Mouse (Mus musculus) forebrain, embryonic 15.5 days (tissue): ENCODE data around the gene Aoah. TPM values are rescaled to one million over a fixed set of nuclear protein-coding genes. Genes with fewer than 3 reads are reported as not detected.

Source experiments
- ATAC-seq: fragments of 200-750 bp; cut with Nextera tagmentation; replicated peaks from 2 replicates; pipeline ENCODE4 v1.8.0; 2017; ENCODE audit warnings: mild to moderate bottlenecking, moderate TSS enrichment, moderate library complexity
- H3K27ac ChIP-seq: fragments of 300-500 bp; sonication (generic); replicated peaks from 2 replicates; pipeline ENCODE4 v1.5.1; 2015; ENCODE audit warnings: mild to moderate bottlenecking, inconsistent platforms
- H3K27me3 ChIP-seq: fragments of 300-500 bp; sonication (generic); 2 replicates; pipeline ENCODE4 v1.6.1; 2015; ENCODE audit warnings: inconsistent platforms
- H3K36me3 ChIP-seq: fragments of 300-500 bp; sonication (generic); 2 replicates; pipeline ENCODE4 v1.6.1; 2015; ENCODE audit warnings: mild to moderate bottlenecking, inconsistent platforms
- H3K4me1 ChIP-seq: fragments of 300-500 bp; sonication (generic); 2 replicates; pipeline ENCODE4 v1.6.1; 2015; ENCODE audit warnings: inconsistent platforms
- H3K4me2 ChIP-seq: fragments of 300-500 bp; sonication (generic); replicated peaks from 2 replicates; pipeline ENCODE4 v1.6.1; 2015; ENCODE audit warnings: mild to moderate bottlenecking, inconsistent platforms
- H3K4me3 ChIP-seq: fragments of 300-500 bp; sonication (generic); 2 replicates; pipeline ENCODE4 v1.5.1; 2015; ENCODE audit warnings: mild to moderate bottlenecking, inconsistent platforms
- H3K9ac ChIP-seq: fragments of 300-500 bp; sonication (generic); replicated peaks from 2 replicates; pipeline ENCODE4 v1.6.1; 2015; ENCODE audit warnings: mild to moderate bottlenecking, inconsistent platforms
- H3K9me3 ChIP-seq: fragments of 300-500 bp; sonication (generic); 2 replicates; pipeline ENCODE4 v1.6.1; 2016; ENCODE audit warnings: inconsistent platforms
- WGBS: fragments of 180-500 bp; shearing (Covaris S2); methylation state at CpG from one replicate; pipeline ENCODE4 v1.1.7; 2015; ENCODE audit warnings: mixed read lengths; 5-methylcytosine and 5-hydroxymethylcytosine counted together
- polyA plus RNA-seq: library from polyadenylated mRNA; unstranded; fragments of >200 nt; fragmentation: Nextera tagmentation; extraction: Ambion mirVana; gene quantifications from 2 replicates; pipeline ENCODE4 v1.2.1, GENCODE M21; 2015

The Aoah gene
- polyA plus RNA-seq, 1 experiment from 2014 or later = 0.27 TPM

GRCm38 (mm10) chr13:21006321-21006653 is 212.4 kb downstream of the Aoah start:
- Histone ChIP-seq H3K27me3 (no peaks in the 10 kb centered on the region), H3K36me3 (no peaks in the 10 kb centered on the region), H3K4me3 (no peak overlapping the region), H3K4me2 (no peak overlapping the region), H3K9me3 (no peaks in the 10 kb centered on the region), H3K4me1 (no peaks in the 10 kb centered on the region), H3K27ac (no peak overlapping the region), H3K9ac (no peak overlapping the region)
- 88% methylated on average over 4 of the region's 4 CpGs for WGBS
- ATAC-seq = no peak

GRCm38 (mm10) chr13:21013659-21014058 is 219.7 kb downstream of the Aoah start:
- no peaks in the 10 kb centered on the region for H3K27me3 ChIP-seq
- no peak for ATAC-seq
- no peak overlapping the region for H3K9ac ChIP-seq
- H3K9me3 ChIP-seq = no peaks in the 10 kb centered on the region
- 56% methylated on average over 3 of the region's 3 CpGs for WGBS
- no peaks in the 10 kb centered on the region for H3K4me1 ChIP-seq
- no peak overlapping the region for H3K4me2 ChIP-seq
- no peak overlapping the region for H3K27ac ChIP-seq
- H3K4me3 ChIP-seq = no peak overlapping the region
- H3K36me3 ChIP-seq = no peaks in the 10 kb centered on the region

GRCm38 (mm10) chr13:21024831-21025230 is 230.9 kb downstream of the Aoah start:
- H3K9me3 ChIP-seq = no peaks in the 10 kb centered on the region
- WGBS = 94% methylated on average over 5 of the region's 5 CpGs
- ATAC-seq = no peak

GRCm38 (mm10) chr13:21033176-21033575 is 239.3 kb downstream of the Aoah start:
- Histone ChIP-seq H3K4me3 (no peak overlapping the region), H3K36me3 (no peaks in the 10 kb centered on the region), H3K4me1 (no peaks in the 10 kb centered on the region), H3K27ac (peak overlapping the region; percentile 27; the same call in 1 of the 2 replicates), H3K4me2 (no peak overlapping the region), H3K27me3 (no peaks in the 10 kb centered on the region), H3K9ac (no peak overlapping the region), H3K9me3 (no peaks in the 10 kb centered on the region)
- 0 out of 2 replicates have a peak, but pooled peaks have one; percentile 64 for ATAC-seq
- 42% methylated on average over 3 of the region's 3 CpGs for WGBS

More at GRCm38 (mm10) chr13:21024831-21025230, 230.9 kb downstream of the Aoah start:
- Histone ChIP-seq H3K27ac (no peak overlapping the region), H3K4me1 (no peaks in the 10 kb centered on the region), H3K4me2 (no peak overlapping the region), H3K27me3 (no peaks in the 10 kb centered on the region), H3K9ac (no peak overlapping the region), H3K36me3 (no peaks in the 10 kb centered on the region), H3K4me3 (no peak overlapping the region)

GRCm38 (mm10) chr13:21035011-21035410 is 241.1 kb downstream of the Aoah start:
- Histone ChIP-seq H3K4me1 (no peaks in the 10 kb centered on the region), H3K36me3 (no peaks in the 10 kb centered on the region), H3K27ac (no peak overlapping the region), H3K9me3 (no peaks in the 10 kb centered on the region), H3K27me3 (no peaks in the 10 kb centered on the region), H3K9ac (no peak overlapping the region), H3K4me2 (no peak overlapping the region), H3K4me3 (no peak overlapping the region)
- peak; percentile 41; the same call in 1 of the 2 replicates for ATAC-seq
- WGBS = 82% methylated on average over 3 of the region's 3 CpGs

GRCm38 (mm10) chr13:21035981-21036380 is 242.1 kb downstream of the Aoah start:
- Histone ChIP-seq H3K9ac (no peak overlapping the region), H3K27me3 (no peaks in the 10 kb centered on the region), H3K27ac (no peak overlapping the region), H3K4me3 (no peak overlapping the region), H3K4me2 (no peak overlapping the region), H3K9me3 (no peaks in the 10 kb centered on the region), H3K4me1 (no peaks in the 10 kb centered on the region), H3K36me3 (no peaks in the 10 kb centered on the region)
- ATAC-seq = no peak

GRCm38 (mm10) chr13:21040589-21041199 is 246.8 kb downstream of the Aoah start:
- WGBS = 76% methylated on average over 2 of the region's 2 CpGs
- Histone ChIP-seq H3K27me3 (no peaks in the 10 kb centered on the region), H3K36me3 (no peaks in the 10 kb centered on the region), H3K4me2 (no peak overlapping the region), H3K27ac (no peak overlapping the region), H3K9me3 (no peaks in the 10 kb centered on the region), H3K4me1 (no peaks in the 10 kb centered on the region), H3K9ac (no peak overlapping the region), H3K4me3 (no peak overlapping the region)
- no peak for ATAC-seq

GRCm38 (mm10) chr13:21050118-21050517 is 256.2 kb downstream of the Aoah start:
- peak; percentile 60 for ATAC-seq
- 38% methylated on average over 1 of the region's 1 CpGs for WGBS
- Histone ChIP-seq H3K4me2 (no peak overlapping the region), H3K9ac (no peak overlapping the region), H3K27me3 (no peaks in the 10 kb centered on the region), H3K9me3 (no peaks in the 10 kb centered on the region), H3K36me3 (no peaks in the 10 kb centered on the region), H3K27ac (no peak overlapping the region), H3K4me3 (no peak overlapping the region), H3K4me1 (no peaks in the 10 kb centered on the region)

GRCm38 (mm10) chr13:21066021-21066420 is 272.1 kb downstream of the Aoah start:
- no peak overlapping the region for H3K27ac ChIP-seq
- H3K4me2 ChIP-seq = no peak overlapping the region
- no peak overlapping the region for H3K9ac ChIP-seq
- no peak overlapping the region for H3K4me3 ChIP-seq
- H3K36me3 ChIP-seq = no peaks in the 10 kb centered on the region
- no peak for ATAC-seq
- H3K9me3 ChIP-seq = no peaks in the 10 kb centered on the region
- H3K4me1 ChIP-seq = no peaks in the 10 kb centered on the region
- H3K27me3 ChIP-seq = no peaks in the 10 kb centered on the region
- WGBS = 91% methylated on average over 2 of the region's 2 CpGs

- H3K27ac ChIP-seq = no peak within 1 kb of the TSS
- no peaks in the 10 kb centered on the region for H3K36me3 ChIP-seq
- ATAC-seq = no peak
- H3K4me2 ChIP-seq = no peak within 1 kb of the TSS
- no peaks in the 10 kb centered on the region for H3K4me1 ChIP-seq
- no peaks in the 10 kb centered on the region for H3K9me3 ChIP-seq
- no peak within 1 kb of the TSS for H3K9ac ChIP-seq
- WGBS = 84% methylated on average over 3 of the region's 3 CpGs
- no peaks in the 10 kb centered on the region for H3K27me3 ChIP-seq
- no peak within 1 kb of the TSS for H3K4me3 ChIP-seq
These were observed 280.9 kb downstream of the Aoah start, which contains the start of gene Olfr1370 for GRCm38 (mm10) chr13:21074847-21075246. Olfr1370 (minus strand) TSS chr13:21074947.

- Histone ChIP-seq H3K27ac (no peak overlapping the region), H3K4me2 (no peak overlapping the region), H3K4me1 (no peaks in the 10 kb centered on the region), H3K36me3 (no peaks in the 10 kb centered on the region), H3K4me3 (no peak overlapping the region), H3K27me3 (no peaks in the 10 kb centered on the region), H3K9me3 (no peaks in the 10 kb centered on the region), H3K9ac (no peak overlapping the region)
- 81% methylated on average over 2 of the region's 2 CpGs for WGBS
- no peak for ATAC-seq
These were observed 288.8 kb downstream of the Aoah start for GRCm38 (mm10) chr13:21082686-21083085.
